Comparison of ENCODE assay signal across 35 mouse cellular contexts in the genomic region with DNA sequence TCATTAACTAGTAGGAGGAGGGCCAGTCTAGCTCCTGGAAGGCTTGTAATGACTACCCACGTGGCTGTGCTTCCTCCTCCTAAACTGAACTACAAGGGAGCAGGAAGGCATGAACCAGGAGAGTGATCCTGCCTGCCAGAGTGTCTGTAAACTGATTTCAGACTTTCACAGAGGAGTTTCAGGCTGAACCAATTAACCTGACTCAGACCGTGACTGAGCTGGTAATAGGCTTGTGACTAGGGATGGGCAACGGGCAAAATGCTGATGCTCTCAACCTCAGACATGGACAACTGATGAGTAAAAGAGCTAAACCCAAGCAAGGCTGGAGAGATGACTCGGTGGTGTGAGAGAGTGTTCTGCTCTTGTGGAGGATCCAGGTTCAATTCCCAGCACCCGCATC. TPM values are rescaled to one million over a fixed set of nuclear protein-coding genes. Genes with fewer than 3 reads are reported as not detected.
DNase-seq lines count a peak whose midpoint lies in the region; ATAC-seq and TF ChIP-seq lines count a peak whose summit lies in the region.
"Had no signal": no experiment of that assay in that cellular context is flagged by ENCODE, and none has a peak within 500 bp of the region (broad histone marks: within the 10 kb centered on the region; RNA-seq: fewer than 3 reads in every experiment).

No protein-coding gene starts in this region.

- 57% methylated on average over 5 of the region's 5 CpGs for WGBS in forebrain, embryonic 10.5 days
- WGBS in forebrain, postnatal 0 days: 62% methylated on average over 5 of the region's 5 CpGs
- 53% methylated on average over 5 of the region's 5 CpGs for WGBS in kidney, embryonic 15.5 days
- WGBS in kidney, adult 2 months: 58% methylated on average over 5 of the region's 5 CpGs
- WGBS in midbrain, embryonic 10.5 days: 53% methylated on average over 5 of the region's 5 CpGs
- 43% methylated on average over 5 of the region's 5 CpGs for WGBS in midbrain, embryonic 11.5 days
- 44% methylated on average over 5 of the region's 5 CpGs for WGBS in embryonic facial prominence, embryonic 10.5 days

- no peaks in the 10 kb centered on the region for H3K36me3 ChIP-seq in forebrain, embryonic 10.5 days (replicated peaks)
- no peaks in the 10 kb centered on the region for H3K36me3 ChIP-seq in forebrain, postnatal 0 days (ENCODE audit: insufficient read depth)
- H3K36me3 ChIP-seq in kidney, embryonic 15.5 days: peaks cover 24% of the 10 kb centered on the region
- H3K36me3 ChIP-seq in kidney, adult 2 months (ENCODE audit: control insufficient read depth, insufficient read depth, low read length): no peaks in the 10 kb centered on the region
- no peaks in the 10 kb centered on the region for H3K36me3 ChIP-seq in midbrain, embryonic 10.5 days
- no peaks in the 10 kb centered on the region for H3K36me3 ChIP-seq in midbrain, embryonic 11.5 days (ENCODE audit: control insufficient read depth, insufficient read depth, low read length)
- H3K36me3 ChIP-seq in embryonic facial prominence, embryonic 10.5 days (replicated peaks): peaks cover 28% of the 10 kb centered on the region; the same call in 1 of the 2 replicates
- H3K36me3 ChIP-seq: embryonic facial prominence, embryonic 15.5 days; G1E; liver, embryonic 13.5 days; neural tube, embryonic 15.5 days had no signal

- no peak for TF ChIP-seq CTCF in forebrain, postnatal 0 days (IDR thresholded peaks at IDR 0.05; ENCODE audit: low read depth)
- no peak for TF ChIP-seq CTCF in kidney, adult 2 months (conservative IDR thresholded peaks at IDR 0.05; ENCODE audit: insufficient read depth, insufficient read length, low read depth, low read length)

- peaks cover 65% of the 10 kb centered on the region for H3K4me1 ChIP-seq in forebrain, embryonic 10.5 days
- H3K4me1 ChIP-seq in forebrain, postnatal 0 days (ENCODE audit: insufficient read depth): peaks cover 4% of the 10 kb centered on the region; the same call in 1 of the 2 replicates
- H3K4me1 ChIP-seq in kidney, embryonic 15.5 days: peaks cover 63% of the 10 kb centered on the region
- peaks cover 9% of the 10 kb centered on the region for H3K4me1 ChIP-seq in kidney, adult 2 months (ENCODE audit: control insufficient read depth, insufficient read depth, low read length)
- peaks cover 66% of the 10 kb centered on the region for H3K4me1 ChIP-seq in midbrain, embryonic 10.5 days
- peaks cover 30% of the 10 kb centered on the region for H3K4me1 ChIP-seq in midbrain, embryonic 11.5 days (ENCODE audit: control insufficient read depth, insufficient read depth, low read length)
- H3K4me1 ChIP-seq in embryonic facial prominence, embryonic 10.5 days: peaks cover 70% of the 10 kb centered on the region

- H3K4me3 ChIP-seq in forebrain, embryonic 10.5 days: no peak overlapping the region; the same call in 1 of the 2 replicates
- no peak overlapping the region for H3K4me3 ChIP-seq in forebrain, postnatal 0 days (ENCODE audit: low read depth, low read length)
- no peak overlapping the region for H3K4me3 ChIP-seq in kidney, embryonic 15.5 days (replicated peaks)
- no peak overlapping the region for H3K4me3 ChIP-seq in kidney, adult 2 months (ENCODE audit: insufficient read depth, low read depth, low read length)
- H3K4me3 ChIP-seq in midbrain, embryonic 10.5 days: no peak overlapping the region
- no peak overlapping the region for H3K4me3 ChIP-seq in midbrain, embryonic 11.5 days (ENCODE audit: low read depth, low read length)
- H3K4me3 ChIP-seq in embryonic facial prominence, embryonic 10.5 days: no peak overlapping the region
- H3K4me3 ChIP-seq: embryonic facial prominence, embryonic 15.5 days; forebrain, embryonic 13.5 days; heart, adult 2 months; heart, embryonic 12.5 days; limb, embryonic 10.5 days; limb, embryonic 15.5 days; liver, embryonic 13.5 days; neural tube, embryonic 15.5 days had no signal

- no peak for TF ChIP-seq POLR2A in kidney, adult 2 months (IDR thresholded peaks at IDR 0.05; ENCODE audit: low read depth, low read length)

- DNase-seq in forebrain, embryonic 10.5 days (ENCODE audit: extremely low spot score, low spot score): no peak
- DNase-seq in forebrain, postnatal 0 days: no peak
- no peak for DNase-seq in kidney, adult 2 months
- DNase-seq in midbrain, embryonic 10.5 days (ENCODE audit: low spot score): no peak
- no peak for DNase-seq in midbrain, embryonic 11.5 days (ENCODE audit: low spot score, missing footprints)
- no peak for DNase-seq in embryonic facial prominence, embryonic 10.5 days (ENCODE audit: low spot score)
- no peak for DNase-seq in embryo, embryonic 10.5 days (ENCODE audit: low spot score)
- DNase-seq: adrenal gland, postnatal 25 days; cerebellum, adult 11-12 months; cerebellum, postnatal 10 days; heart, adult 2 months; heart, postnatal 14 days; layer of hippocampus, adult 9-11 months; liver, embryonic 13.5 days; lung, adult 18-20 months; midbrain, embryonic 14.5 days; right cerebral cortex, adult 18-20 months; thymus, adult 2 months; thymus, postnatal 36 days had no signal

- no peak overlapping the region for H3K4me2 ChIP-seq in forebrain, postnatal 0 days (ENCODE audit: low read depth)
- H3K4me2 ChIP-seq in kidney, embryonic 15.5 days: no peak overlapping the region
- no peak overlapping the region for H3K4me2 ChIP-seq in midbrain, embryonic 11.5 days
- H3K4me2 ChIP-seq: embryonic facial prominence, embryonic 15.5 days; forebrain, embryonic 13.5 days; limb, embryonic 15.5 days; liver, embryonic 13.5 days; neural tube, embryonic 15.5 days had no signal

- no peak for ATAC-seq in forebrain, postnatal 0 days
- no peak for ATAC-seq in kidney, embryonic 15.5 days (replicated peaks; ENCODE audit: low FRiP score)
- ATAC-seq in midbrain, embryonic 11.5 days (ENCODE audit: low FRiP score): no peak
- ATAC-seq: forebrain, embryonic 13.5 days; intestine, postnatal 0 days had no signal

- H3K27me3 ChIP-seq in forebrain, embryonic 10.5 days (ENCODE audit: poor library complexity, severe bottlenecking): peaks cover 5% of the 10 kb centered on the region
- H3K27me3 ChIP-seq in forebrain, postnatal 0 days (ENCODE audit: insufficient read depth, low read length): no peaks in the 10 kb centered on the region
- no peaks in the 10 kb centered on the region for H3K27me3 ChIP-seq in kidney, embryonic 15.5 days
- no peaks in the 10 kb centered on the region for H3K27me3 ChIP-seq in kidney, adult 2 months (replicated peaks; ENCODE audit: control insufficient read depth, insufficient read depth, low read length)
- H3K27me3 ChIP-seq in midbrain, embryonic 10.5 days (ENCODE audit: low read depth, poor library complexity, severe bottlenecking): peaks cover 11% of the 10 kb centered on the region
- H3K27me3 ChIP-seq in midbrain, embryonic 11.5 days (ENCODE audit: control insufficient read depth, insufficient read depth, low read length): 0 out of 2 replicates have a peak, but pooled peaks cover under 1% of the 10 kb centered on the region
- peaks cover 6% of the 10 kb centered on the region for H3K27me3 ChIP-seq in embryonic facial prominence, embryonic 10.5 days (replicated peaks; ENCODE audit: low read depth, poor library complexity, severe bottlenecking)
- H3K27me3 ChIP-seq: heart, embryonic 12.5 days; limb, embryonic 15.5 days had no signal

- no peak overlapping the region for H3K9ac ChIP-seq in forebrain, postnatal 0 days
- H3K9ac ChIP-seq in kidney, embryonic 15.5 days: no peak overlapping the region
- H3K9ac ChIP-seq in midbrain, embryonic 11.5 days (ENCODE audit: low read length): no peak overlapping the region
- H3K9ac ChIP-seq: embryonic facial prominence, embryonic 15.5 days; limb, embryonic 15.5 days; liver, embryonic 13.5 days; neural tube, embryonic 15.5 days had no signal

- H3K9me3 ChIP-seq in forebrain, embryonic 10.5 days: no peaks in the 10 kb centered on the region
- H3K9me3 ChIP-seq in forebrain, postnatal 0 days (ENCODE audit: low read length): no peaks in the 10 kb centered on the region
- no peaks in the 10 kb centered on the region for H3K9me3 ChIP-seq in kidney, embryonic 15.5 days (replicated peaks)
- H3K9me3 ChIP-seq in midbrain, embryonic 10.5 days (replicated peaks): no peaks in the 10 kb centered on the region
- H3K9me3 ChIP-seq in midbrain, embryonic 11.5 days (ENCODE audit: control insufficient read depth, low read length): no peaks in the 10 kb centered on the region
- no peaks in the 10 kb centered on the region for H3K9me3 ChIP-seq in embryonic facial prominence, embryonic 10.5 days
- H3K9me3 ChIP-seq: embryonic facial prominence, embryonic 15.5 days; forebrain, embryonic 13.5 days; G1E; heart, embryonic 12.5 days; limb, embryonic 10.5 days; limb, embryonic 15.5 days; liver, embryonic 13.5 days; neural tube, embryonic 15.5 days had no signal

- peak overlapping the region; percentile 77 for H3K27ac ChIP-seq in forebrain, embryonic 10.5 days
- no peak overlapping the region for H3K27ac ChIP-seq in forebrain, postnatal 0 days (ENCODE audit: low read depth, low read length)
- H3K27ac ChIP-seq in kidney, embryonic 15.5 days: peak overlapping the region; percentile 75
- no peak overlapping the region for H3K27ac ChIP-seq in kidney, adult 2 months (ENCODE audit: insufficient read depth, low read depth, low read length)
- peak overlapping the region; percentile 81 for H3K27ac ChIP-seq in midbrain, embryonic 10.5 days (replicated peaks)
- H3K27ac ChIP-seq in midbrain, embryonic 11.5 days (ENCODE audit: low read depth, low read length): no peak overlapping the region
- peak overlapping the region; percentile 76; the same call in 1 of the 2 replicates for H3K27ac ChIP-seq in embryonic facial prominence, embryonic 10.5 days (replicated peaks)
- H3K27ac ChIP-seq: embryonic facial prominence, embryonic 15.5 days; heart, adult 2 months; limb, embryonic 15.5 days; liver, embryonic 13.5 days; neural tube, embryonic 15.5 days had no signal

RNA-seq across cellular contexts. Expression of gene Phldb1, which starts 7.6 kb away (rescaled TPM):
- 37.8 and 44.7 TPM in 2 replicates for polyA plus RNA-seq in forebrain, embryonic 10.5 days (2016; fragmentation: Nextera tagmentation; extraction: Ambion mirVana)
- total RNA-seq in forebrain, postnatal 0 days (2014; rRNA removed): 106 and 129 TPM in 2 replicates
- polyA plus RNA-seq in forebrain, postnatal 0 days (2015; fragmentation: Nextera tagmentation; extraction: Ambion mirVana): 28.2 and 34.3 TPM in 2 replicates
- polyA plus RNA-seq in kidney, embryonic 15.5 days (2015; fragmentation: Nextera tagmentation; extraction: Ambion mirVana): 34.5 and 36.4 TPM in 2 replicates
- 37.6 and 46.4 TPM in 2 replicates for polyA plus RNA-seq in kidney, adult 2 months (2012; rRNA removed)
- 40.8 and 49.1 TPM in 2 replicates for polyA plus RNA-seq in midbrain, embryonic 10.5 days (2016; fragmentation: Nextera tagmentation; extraction: Ambion mirVana)
- 28.8 and 32.8 TPM in 2 replicates for polyA plus RNA-seq in midbrain, embryonic 11.5 days (2014; fragmentation: Nextera tagmentation; extraction: Ambion mirVana)
- 48.4 and 51.1 TPM in 2 replicates for polyA plus RNA-seq in embryonic facial prominence, embryonic 10.5 days (2016; fragmentation: Nextera tagmentation; extraction: Ambion mirVana)

RNA-seq across cellular contexts. Expression of gene Arcn1, which starts 40.2 kb away (rescaled TPM):
- 159 and 168 TPM in 2 replicates for polyA plus RNA-seq in forebrain, embryonic 10.5 days (2016; fragmentation: Nextera tagmentation; extraction: Ambion mirVana)
- total RNA-seq in forebrain, postnatal 0 days (2014; rRNA removed): 107 and 113 TPM in 2 replicates
- 86.0 and 105 TPM in 2 replicates for polyA plus RNA-seq in forebrain, postnatal 0 days (2015; fragmentation: Nextera tagmentation; extraction: Ambion mirVana)
- 201 and 202 TPM in 2 replicates for polyA plus RNA-seq in kidney, embryonic 15.5 days (2015; fragmentation: Nextera tagmentation; extraction: Ambion mirVana)
- 42.3 and 50.9 TPM in 2 replicates for polyA plus RNA-seq in kidney, adult 2 months (2012; rRNA removed)
- polyA plus RNA-seq in midbrain, embryonic 10.5 days (2016; fragmentation: Nextera tagmentation; extraction: Ambion mirVana): 165 and 172 TPM in 2 replicates
- 191 and 213 TPM in 2 replicates for polyA plus RNA-seq in midbrain, embryonic 11.5 days (2014; fragmentation: Nextera tagmentation; extraction: Ambion mirVana)
- polyA plus RNA-seq in embryonic facial prominence, embryonic 10.5 days (2016; fragmentation: Nextera tagmentation; extraction: Ambion mirVana): 169 and 171 TPM in 2 replicates

RNA-seq across cellular contexts. Expression of gene Ift46, which starts 40.3 kb away (rescaled TPM):
- 110 TPM in 2 replicates for polyA plus RNA-seq in forebrain, embryonic 10.5 days (2016; fragmentation: Nextera tagmentation; extraction: Ambion mirVana)
- total RNA-seq in forebrain, postnatal 0 days (2014; rRNA removed): 67.0 and 72.4 TPM in 2 replicates
- polyA plus RNA-seq in forebrain, postnatal 0 days (2015; fragmentation: Nextera tagmentation; extraction: Ambion mirVana): 158 and 166 TPM in 2 replicates
- 99.3 and 105 TPM in 2 replicates for polyA plus RNA-seq in kidney, embryonic 15.5 days (2015; fragmentation: Nextera tagmentation; extraction: Ambion mirVana)
- polyA plus RNA-seq in kidney, adult 2 months (2012; rRNA removed): 51.0 and 58.8 TPM in 2 replicates
- polyA plus RNA-seq in midbrain, embryonic 10.5 days (2016; fragmentation: Nextera tagmentation; extraction: Ambion mirVana): 130 and 144 TPM in 2 replicates
- polyA plus RNA-seq in midbrain, embryonic 11.5 days (2014; fragmentation: Nextera tagmentation; extraction: Ambion mirVana): 141 and 149 TPM in 2 replicates
- 133 and 139 TPM in 2 replicates for polyA plus RNA-seq in embryonic facial prominence, embryonic 10.5 days (2016; fragmentation: Nextera tagmentation; extraction: Ambion mirVana)

RNA-seq across cellular contexts. Expression of gene Treh, which starts 54.4 kb away (rescaled TPM):
- not detected in 2 replicates for polyA plus RNA-seq in forebrain, embryonic 10.5 days (2016; fragmentation: Nextera tagmentation; extraction: Ambion mirVana)
- total RNA-seq in forebrain, postnatal 0 days (2014; rRNA removed): not detected in 2 replicates
- not detected in 2 replicates for polyA plus RNA-seq in forebrain, postnatal 0 days (2015; fragmentation: Nextera tagmentation; extraction: Ambion mirVana)
- polyA plus RNA-seq in kidney, embryonic 15.5 days (2015; fragmentation: Nextera tagmentation; extraction: Ambion mirVana): 0.22 and 0.23 TPM in 2 replicates
- polyA plus RNA-seq in kidney, adult 2 months (2012; rRNA removed): 32.2 and 34.4 TPM in 2 replicates
- polyA plus RNA-seq in midbrain, embryonic 10.5 days (2016; fragmentation: Nextera tagmentation; extraction: Ambion mirVana): not detected in 2 replicates
- polyA plus RNA-seq in midbrain, embryonic 11.5 days (2014; fragmentation: Nextera tagmentation; extraction: Ambion mirVana): not detected in 2 replicates
- polyA plus RNA-seq in embryonic facial prominence, embryonic 10.5 days (2016; fragmentation: Nextera tagmentation; extraction: Ambion mirVana): not detected in 2 replicates
- total RNA-seq: adrenal gland, adult 18-20 months; adrenal gland, postnatal 25 days; common myeloid progenitor, adult 5-6 weeks; G1E; gastrocnemius, adult 18-20 months; gastrocnemius, postnatal 4 days; heart, adult 2 months; heart, postnatal 14 days; left cerebral cortex, postnatal 10 days; megakaryocyte, adult 5-6 weeks had no signal
- polyA plus RNA-seq: embryonic facial prominence, embryonic 15.5 days; forebrain, embryonic 13.5 days; G1E; heart, adult 2 months; heart, embryonic 12.5 days; hindbrain, embryonic 11.5 days; limb, embryonic 10.5 days; limb, embryonic 15.5 days; liver, embryonic 13.5 days; midbrain, embryonic 14.5 days; neural tube, embryonic 15.5 days had no signal

Comparison
In these comparisons a context has a peak if more than half of its experiments do, and no peak if none do; other contexts are left out.
1. H3K27ac ChIP-seq: peak in forebrain, embryonic 10.5 days (single experiment), kidney, embryonic 15.5 days (single experiment), midbrain, embryonic 10.5 days (single experiment) and embryonic facial prominence, embryonic 10.5 days (single experiment); none in forebrain, postnatal 0 days (single experiment), kidney, adult 2 months (single experiment) and midbrain, embryonic 11.5 days (single experiment).